Mouse (Mus musculus) myocyte (in vitro differentiated cells): ENCODE measurements at regions not wholly inside any gene's neighbourhood (a gene's known extent, or its start where the extent isn't known, plus 50 kb on each side); places are given as distances from the start of the nearest gene placed in this dataset.

Experiments used
- H3K27me3 ChIP-seq: one replicate; pipeline ENCODE4 v1.6.1; 2011; ENCODE audit not compliant: control insufficient read depth, insufficient read depth, insufficient read length
- H3K36me3 ChIP-seq: one replicate; pipeline ENCODE4 v1.6.1; 2011; ENCODE audit not compliant: control insufficient read depth, insufficient read depth
- H3K4me2 ChIP-seq: one replicate; pipeline ENCODE4 v1.6.1; 2011; ENCODE audit warnings: low read depth, control low read depth
- H3K4me3 ChIP-seq: one replicate; pipeline ENCODE4 v1.5.1; 2011; ENCODE audit warnings: mild to moderate bottlenecking, control low read depth, moderate library complexity
- H3K79me2 ChIP-seq: one replicate; pipeline ENCODE4 v1.6.1; 2011; ENCODE audit not compliant: control insufficient read depth, insufficient read depth
- H3ac ChIP-seq: one replicate; pipeline ENCODE4 v1.6.1; 2011; ENCODE audit not compliant: control insufficient read depth, insufficient read length
- CEBPB ChIP-seq: IDR thresholded peaks from 2 replicates; pipeline ENCODE4 v1.6.1; 2011; ENCODE audit warnings: mild to moderate bottlenecking, moderate library complexity; ENCODE audit not compliant: poor library complexity, insufficient read depth, severe bottlenecking
- E2F4 ChIP-seq: IDR thresholded peaks from one replicate; pipeline ENCODE4 v1.6.1; 2011; ENCODE audit warnings: mild to moderate bottlenecking, control low read depth, moderate library complexity; ENCODE audit not compliant: insufficient read depth
- MAX ChIP-seq: IDR thresholded peaks from one replicate; pipeline ENCODE4 v1.6.1; 2011; ENCODE audit warnings: low read depth, mild to moderate bottlenecking, control low read depth
- MYOD1 ChIP-seq, 3 experiments: IDR thresholded peaks; one replicate each; pipeline ENCODE4 v1.6.1; 2011; ENCODE audit warnings: control low read depth in 2 of 3, low read depth in 2 of 3, mild to moderate bottlenecking in 2 of 3, moderate library complexity in 1 of 3; ENCODE audit not compliant: insufficient read length in 2 of 3, control insufficient read depth in 1 of 3
- MYOG ChIP-seq, 3 experiments: IDR thresholded peaks; one replicate each; pipeline ENCODE4 v1.6.1; 2011; ENCODE audit warnings: control low read depth in 2 of 3, low read depth in 2 of 3, mild to moderate bottlenecking in 2 of 3; ENCODE audit not compliant: insufficient read length in 2 of 3, control insufficient read depth in 1 of 3, insufficient read depth in 1 of 3
- POLR2A ChIP-seq: IDR thresholded peaks from one replicate; pipeline ENCODE4 v1.6.1; 2011; ENCODE audit warnings: low read depth, mild to moderate bottlenecking, control low read depth, moderate library complexity; ENCODE audit not compliant: insufficient read length
- POLR2AphosphoS2 ChIP-seq: IDR thresholded peaks from one replicate; pipeline ENCODE4 v1.6.1; 2011; ENCODE audit warnings: low read depth, control low read depth; ENCODE audit not compliant: insufficient read length
- REST ChIP-seq: IDR thresholded peaks from one replicate; pipeline ENCODE4 v1.6.1; 2011; ENCODE audit warnings: mild to moderate bottlenecking, control low read depth, moderate library complexity; ENCODE audit not compliant: insufficient read depth, insufficient read length
- SRF ChIP-seq: IDR thresholded peaks from one replicate; pipeline ENCODE4 v1.6.1; 2011; ENCODE audit warnings: low read depth; ENCODE audit not compliant: control insufficient read depth, insufficient read length
- TCF12 ChIP-seq: IDR thresholded peaks from one replicate; pipeline ENCODE4 v1.6.1; 2011; ENCODE audit warnings: mild to moderate bottlenecking, control low read depth; ENCODE audit not compliant: poor library complexity, insufficient read depth, severe bottlenecking
- TCF3 ChIP-seq: IDR thresholded peaks from one replicate; pipeline ENCODE4 v1.6.1; 2011; ENCODE audit warnings: low read depth, control low read depth; ENCODE audit not compliant: insufficient read length
- USF1 ChIP-seq: IDR thresholded peaks from one replicate; pipeline ENCODE4 v1.6.1; 2011; ENCODE audit warnings: low read depth, mild to moderate bottlenecking, control low read depth, moderate library complexity

DNA sequence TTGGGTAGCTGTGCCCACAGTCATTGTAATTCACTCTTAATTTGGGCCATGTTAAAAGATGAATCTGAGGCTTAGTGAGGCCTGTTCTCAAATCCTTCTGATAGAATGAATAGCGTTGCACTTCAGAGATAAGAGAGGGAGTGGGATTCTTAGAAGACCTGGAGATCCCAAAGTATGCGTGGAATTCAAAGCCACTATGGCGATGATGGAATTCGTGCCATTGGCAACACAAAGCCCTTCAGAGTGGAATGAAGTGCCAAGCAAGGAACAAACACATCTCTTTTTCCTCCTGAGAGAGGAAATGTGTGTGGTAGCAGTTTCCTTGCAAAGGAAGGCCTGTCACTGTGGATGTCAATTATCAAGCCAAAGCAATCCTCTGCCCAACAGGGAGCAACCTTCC, 248.3 kb upstream of the Rnf32 start:
- H3K36me3 ChIP-seq, result no peaks in the 10 kb centered on the region
- H3K79me2 ChIP-seq, result no peaks in the 10 kb centered on the region
- no peaks in the 10 kb centered on the region for H3K27me3 ChIP-seq
- H3K4me2 ChIP-seq, result no peak overlapping the region
- no peak overlapping the region for H3ac ChIP-seq
- TF ChIP-seq POLR2A (no peak), TCF3 (no peak), MYOG (IDR thresholded peaks at IDR 0.05; ENCODE audit: control insufficient read depth in 1 of 3, insufficient read depth in 1 of 3, insufficient read length in 2 of 3, low read depth in 2 of 3) (no peak), TCF12 (no peak), CEBPB (no peak), MYOD1 (IDR thresholded peaks at IDR 0.05; ENCODE audit: control insufficient read depth in 1 of 3, insufficient read length in 2 of 3, low read depth in 2 of 3) (no peak)
- H3K4me3 ChIP-seq, result no peak overlapping the region

GRCm38 (mm10) chr5:28943571-28944316, 252.0 kb upstream of the Rnf32 start:
- Histone ChIP-seq H3K4me3 (no peak overlapping the region), H3K36me3 (no peaks in the 10 kb centered on the region), H3K4me2 (no peak overlapping the region), H3K79me2 (no peaks in the 10 kb centered on the region), H3K27me3 (no peaks in the 10 kb centered on the region), H3ac (no peak overlapping the region)
- TF ChIP-seq CEBPB, result no peak
- no peak for TF ChIP-seq TCF12
- no peak for TF ChIP-seq REST
- TF ChIP-seq MYOG (IDR thresholded peaks at IDR 0.05; ENCODE audit: control insufficient read depth in 1 of 3, insufficient read depth in 1 of 3, insufficient read length in 2 of 3, low read depth in 2 of 3), result no peak
- TF ChIP-seq POLR2A, result no peak
- no peak for TF ChIP-seq SRF
- TF ChIP-seq TCF3, result no peak
- no peak for TF ChIP-seq MAX
- no peak for TF ChIP-seq POLR2AphosphoS2
- TF ChIP-seq E2F4, result no peak
- TF ChIP-seq MYOD1 (IDR thresholded peaks at IDR 0.05; ENCODE audit: control insufficient read depth in 1 of 3, insufficient read length in 2 of 3, low read depth in 2 of 3), result no peak
- TF ChIP-seq USF1, result no peak

DNA sequence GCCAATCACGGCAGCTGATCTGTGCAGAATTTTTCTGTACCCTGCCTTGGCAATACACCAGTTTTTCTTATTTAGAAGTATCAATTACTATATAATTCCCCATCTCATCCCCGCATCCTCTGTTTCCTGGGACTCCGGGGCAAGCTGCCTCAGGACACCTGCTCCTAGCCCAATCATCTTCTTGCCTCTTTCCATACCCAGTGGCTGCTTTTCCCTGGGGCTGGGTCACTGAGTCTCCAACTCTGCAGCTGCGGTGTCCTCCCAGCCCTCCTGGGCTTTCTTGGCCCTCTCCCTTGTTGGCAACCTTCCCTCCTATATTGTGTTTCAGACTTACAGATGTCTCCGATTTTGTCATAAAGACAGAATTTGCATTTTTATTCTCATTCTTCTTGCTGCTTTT, 254.8 kb upstream of the Rnf32 start:
- no peak overlapping the region for H3ac ChIP-seq
- TF ChIP-seq POLR2AphosphoS2 (no peak), MYOD1 (IDR thresholded peaks at IDR 0.05; ENCODE audit: control insufficient read depth in 1 of 3, insufficient read length in 2 of 3, low read depth in 2 of 3) (no peak), MYOG (IDR thresholded peaks at IDR 0.05; ENCODE audit: control insufficient read depth in 1 of 3, insufficient read depth in 1 of 3, insufficient read length in 2 of 3, low read depth in 2 of 3) (no peak)
- no peak overlapping the region for H3K4me3 ChIP-seq
- no peak overlapping the region for H3K4me2 ChIP-seq
- H3K36me3 ChIP-seq, result no peaks in the 10 kb centered on the region
- no peaks in the 10 kb centered on the region for H3K27me3 ChIP-seq
- H3K79me2 ChIP-seq, result no peaks in the 10 kb centered on the region

- TF ChIP-seq CEBPB (no peak), SRF (no peak), USF1 (no peak), MYOG (IDR thresholded peaks at IDR 0.05; ENCODE audit: control insufficient read depth in 1 of 3, insufficient read depth in 1 of 3, insufficient read length in 2 of 3, low read depth in 2 of 3) (no peak), REST (no peak), POLR2A (no peak), TCF12 (no peak), POLR2AphosphoS2 (no peak), MYOD1 (IDR thresholded peaks at IDR 0.05; ENCODE audit: control insufficient read depth in 1 of 3, insufficient read length in 2 of 3, low read depth in 2 of 3) (no peak), TCF3 (no peak), MAX (no peak), E2F4 (no peak)
- H3K4me2 ChIP-seq, result no peak overlapping the region
- H3K36me3 ChIP-seq, result no peaks in the 10 kb centered on the region
- no peaks in the 10 kb centered on the region for H3K79me2 ChIP-seq
- no peak overlapping the region for H3ac ChIP-seq
- H3K4me3 ChIP-seq, result no peak overlapping the region
- no peaks in the 10 kb centered on the region for H3K27me3 ChIP-seq
Measured at GRCm38 (mm10) chr5:28919296-28920063, 276.3 kb upstream of the Rnf32 start.

DNA sequence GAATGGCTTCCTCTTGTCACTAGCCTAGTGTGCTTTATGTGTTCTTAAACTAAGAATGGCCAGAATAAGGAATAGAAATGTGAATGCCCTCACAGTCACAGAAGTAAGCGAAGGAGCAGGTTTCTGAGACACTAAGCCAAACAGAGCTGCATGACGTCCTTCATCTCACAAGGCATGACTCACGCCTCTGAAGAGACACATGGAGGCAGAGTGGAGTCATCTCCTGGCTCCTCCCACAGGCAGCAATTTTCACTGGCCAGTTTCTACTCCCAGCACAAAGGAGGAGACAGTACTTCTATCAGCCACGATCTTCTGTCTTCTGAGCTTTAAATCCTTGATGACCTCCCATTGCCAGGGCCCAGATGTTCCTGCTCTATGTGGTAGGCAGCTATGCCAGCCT, 291.3 kb upstream of the Rnf32 start:
- Histone ChIP-seq H3K4me3 (no peak overlapping the region), H3K4me2 (no peak overlapping the region), H3K36me3 (no peaks in the 10 kb centered on the region), H3K79me2 (no peaks in the 10 kb centered on the region), H3K27me3 (no peaks in the 10 kb centered on the region), H3ac (no peak overlapping the region)
- no peak for TF ChIP-seq MAX
- no peak for TF ChIP-seq POLR2A
- TF ChIP-seq SRF, result no peak
- TF ChIP-seq CEBPB, result no peak
- no peak for TF ChIP-seq MYOD1 (IDR thresholded peaks at IDR 0.05; ENCODE audit: control insufficient read depth in 1 of 3, insufficient read length in 2 of 3, low read depth in 2 of 3)
- no peak for TF ChIP-seq MYOG (IDR thresholded peaks at IDR 0.05; ENCODE audit: control insufficient read depth in 1 of 3, insufficient read depth in 1 of 3, insufficient read length in 2 of 3, low read depth in 2 of 3)
- TF ChIP-seq POLR2AphosphoS2, result no peak
- TF ChIP-seq USF1, result no peak
- no peak for TF ChIP-seq TCF12
- TF ChIP-seq TCF3, result no peak
